Mouse (Mus musculus): ENCODE measurements around the gene Cav3. TPM values are rescaled to one million over a fixed set of nuclear protein-coding genes. Genes with fewer than 3 reads are reported as not detected.

Cav3 gene
- polyA plus RNA-seq, 1 experiment: 0.23 TPM

DNA sequence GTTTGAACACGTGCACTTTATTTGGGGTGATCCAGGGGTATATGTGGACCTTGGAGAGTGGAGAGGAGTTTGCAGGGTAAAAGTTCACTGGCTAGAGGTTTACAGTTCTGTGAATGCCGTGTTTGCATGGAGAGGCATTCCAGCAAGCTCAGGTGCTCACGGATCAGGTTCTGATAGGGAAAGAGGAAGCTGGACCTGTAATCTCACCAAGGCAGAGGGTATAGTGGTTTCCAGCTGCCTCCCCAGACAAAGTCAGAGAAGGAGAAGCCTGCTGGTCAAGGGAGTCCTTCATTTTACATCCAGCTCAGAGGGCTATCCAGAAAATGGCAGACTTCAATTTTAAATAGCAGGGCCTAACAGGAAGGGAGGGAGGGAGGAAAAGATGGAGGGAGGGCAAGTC is 58.7 kb downstream of the Cav3 start:
- DNase-seq (ENCODE audit: low read depth): no peak
- TF ChIP-seq POLR2A (IDR thresholded peaks at IDR 0.05; ENCODE audit: borderline replicate concordance, extremely low read depth, insufficient read depth, insufficient read length, poor library complexity, severe bottlenecking) (no peak), CTCF (IDR thresholded peaks at IDR 0.05; ENCODE audit: borderline replicate concordance, extremely low read depth, insufficient read depth, insufficient read length) (no peak)

Other genes starting within 250 kb of the Cav3 start
- 6.5 and 7.5 TPM in 2 replicates for gene Lmcd1, start 185.7 kb upstream of the Cav3 start, polyA plus RNA-seq (2012; rRNA removed)
- gene Ssu2, start 71.5 kb upstream of the Cav3 start, polyA plus RNA-seq (2012; rRNA removed): 0.14 and 0.45 TPM in 2 replicates
- 0.53 and 1.1 TPM in 2 replicates for gene Oxtr, start 30.4 kb downstream of the Cav3 start, polyA plus RNA-seq (2012; rRNA removed)
- gene Rad18, start 237.2 kb downstream of the Cav3 start, polyA plus RNA-seq (2012; rRNA removed): 5.1 and 5.6 TPM in 2 replicates